Mouse (Mus musculus) lung, postnatal 0 days (tissue): ENCODE data around the gene Gm9376. TPM values are rescaled to one million over a fixed set of nuclear protein-coding genes. Genes with fewer than 3 reads are reported as not detected.

Experiments used
- ATAC-seq: fragments of 200-750 bp; cut with Nextera tagmentation; 2 replicates; pipeline ENCODE4 v1.8.0; 2017; ENCODE audit warnings: moderate library complexity
- DNase-seq: peaks from one replicate; pipeline ENCODE4 v3.0.0-alpha.2; 2016; ENCODE audit warnings: low spot score
- H3K27ac ChIP-seq: fragments of 300-500 bp; sonication (generic); 2 replicates; pipeline ENCODE4 v1.5.1; 2014; ENCODE audit warnings: antibody characterized with exemption, mild to moderate bottlenecking, low read length, mixed read lengths
- H3K27me3 ChIP-seq: fragments of 300-500 bp; sonication (generic); replicated peaks from 2 replicates; pipeline ENCODE4 v1.6.1; 2014; ENCODE audit warnings: low read length, mixed read lengths; ENCODE audit not compliant: insufficient read depth
- H3K36me3 ChIP-seq: fragments of 300-500 bp; sonication (generic); 2 replicates; pipeline ENCODE4 v1.6.1; 2014; ENCODE audit warnings: low read length, mixed read lengths; ENCODE audit not compliant: insufficient read depth
- H3K4me1 ChIP-seq: fragments of 300-500 bp; sonication (generic); 2 replicates; pipeline ENCODE4 v1.6.1; 2014; ENCODE audit warnings: antibody characterized with exemption, low read depth, low read length, mixed read lengths; ENCODE audit not compliant: insufficient read depth
- H3K4me2 ChIP-seq: fragments of 300-500 bp; sonication (generic); replicated peaks from 2 replicates; pipeline ENCODE4 v1.6.1; 2014; ENCODE audit warnings: low read depth, mild to moderate bottlenecking, low read length, moderate library complexity, mixed read lengths
- H3K4me3 ChIP-seq: fragments of 300-500 bp; sonication (generic); 2 replicates; pipeline ENCODE4 v1.5.1; 2014; ENCODE audit warnings: low read depth, low read length
- H3K9ac ChIP-seq: fragments of 300-500 bp; sonication (generic); replicated peaks from 2 replicates; pipeline ENCODE4 v1.6.1; 2014; ENCODE audit warnings: low read depth, mild to moderate bottlenecking
- H3K9me3 ChIP-seq: fragments of 300-500 bp; sonication (generic); 2 replicates; pipeline ENCODE4 v1.6.1; 2016; ENCODE audit warnings: low read length, mixed read lengths
- CTCF ChIP-seq: IDR thresholded peaks from 2 replicates; pipeline ENCODE4 v1.5.1; 2016; ENCODE audit warnings: antibody characterized with exemption, mild to moderate bottlenecking
- EP300 ChIP-seq: IDR thresholded peaks from 2 replicates; pipeline ENCODE4 v1.6.1; 2016; ENCODE audit warnings: antibody characterized with exemption, mild to moderate bottlenecking, control low read depth
- WGBS: fragments of 180-500 bp; shearing (Covaris S2); extraction: QIAGEN DNeasy Blood & Tissue Kit; methylation state at CpG from one replicate; pipeline ENCODE4 v1.1.7; 2014; 5-methylcytosine and 5-hydroxymethylcytosine counted together
- polyA plus RNA-seq: library from polyadenylated mRNA; unstranded; fragments of >200 nt; fragmentation: Nextera tagmentation; extraction: Ambion mirVana; gene quantifications from 2 replicates; pipeline ENCODE4 v1.2.1, GENCODE M21; 2015

Gm9376 gene
- polyA plus RNA-seq, 1 experiment from 2014 or later, result not detected

- WGBS, result 6% methylated on average over 26 of the region's 26 CpGs
- Histone ChIP-seq H3K36me3 (no peaks in the 10 kb centered on the region), H3K4me3 (peak overlapping the region; percentile 50; the same call in 1 of the 2 replicates), H3K4me2 (no peak overlapping the region; the same call in 1 of the 2 replicates), H3K27me3 (peaks cover 83% of the 10 kb centered on the region), H3K4me1 (peaks cover 10% of the 10 kb centered on the region; the same call in 1 of the 2 replicates), H3K9ac (no peak overlapping the region), H3K9me3 (no peaks in the 10 kb centered on the region), H3K27ac (no peak overlapping the region)
- TF ChIP-seq CTCF (no peak), EP300 (no peak)
- ATAC-seq (no peak), DNase-seq (no peak)
Measured at GRCm38 (mm10) chr14:118233786-118234540, 32.8 kb upstream of the Gm9376 start.

- 1% methylated on average over 58 of the region's 84 CpGs for WGBS
- no peak for ATAC-seq
- Histone ChIP-seq H3K27me3 (peaks cover 83% of the 10 kb centered on the region), H3K9ac (no peak overlapping the region), H3K36me3 (no peaks in the 10 kb centered on the region), H3K4me3 (peak overlapping the region; percentile 50), H3K27ac (no peak overlapping the region), H3K4me1 (peaks cover 10% of the 10 kb centered on the region; the same call in 1 of the 2 replicates), H3K9me3 (no peaks in the 10 kb centered on the region), H3K4me2 (peak overlapping the region; percentile 79)
- no peak for DNase-seq
- TF ChIP-seq EP300 (no peak), CTCF (no peak)
Measured at GRCm38 (mm10) chr14:118234541-118235210, 32.1 kb upstream of the Gm9376 start.

GRCm38 (mm10) chr14:118235361-118235972, 31.3 kb upstream of the Gm9376 start:
- H3K4me3 ChIP-seq, result peak overlapping the region; percentile 50
- 2% methylated on average over 53 of the region's 62 CpGs for WGBS
- H3K27me3 ChIP-seq, result peaks cover 83% of the 10 kb centered on the region
- no peaks in the 10 kb centered on the region for H3K9me3 ChIP-seq
- H3K27ac ChIP-seq, result no peak overlapping the region
- H3K4me1 ChIP-seq, result peaks cover 10% of the 10 kb centered on the region; the same call in 1 of the 2 replicates
- H3K4me2 ChIP-seq, result peak overlapping the region; percentile 79
- H3K36me3 ChIP-seq, result no peaks in the 10 kb centered on the region
- no peak for DNase-seq
- no peak overlapping the region for H3K9ac ChIP-seq
- TF ChIP-seq CTCF, result no peak
- TF ChIP-seq EP300, result no peak
- ATAC-seq, result no peak

GRCm38 (mm10) chr14:118235973-118236885, 30.5 kb upstream of the Gm9376 start:
- Histone ChIP-seq H3K27me3 (peaks cover 79% of the 10 kb centered on the region), H3K27ac (no peak overlapping the region), H3K9ac (no peak overlapping the region), H3K9me3 (no peaks in the 10 kb centered on the region), H3K4me1 (peaks cover 10% of the 10 kb centered on the region; the same call in 1 of the 2 replicates), H3K36me3 (no peaks in the 10 kb centered on the region), H3K4me3 (peak overlapping the region; percentile 50), H3K4me2 (peak overlapping the region; percentile 79)
- no peak for TF ChIP-seq CTCF
- WGBS, result 2% methylated on average over 65 of the region's 73 CpGs
- ATAC-seq (peak; percentile 56), DNase-seq (peak; percentile 32)

GRCm38 (mm10) chr14:118236886-118237289, 29.9 kb upstream of the Gm9376 start, which contains the start of gene Sox21:
Gene Sox21, minus strand, starts transcription at chr14:118237030.
- TF ChIP-seq CTCF (peak; percentile 18; the same call in 1 of the 2 replicates), EP300 (no peak)
- WGBS, result under 1% methylated on average over 34 of the region's 34 CpGs
- H3K4me2 ChIP-seq, result peak within 1 kb of the TSS; percentile 79
- DNase-seq (peak; percentile 74), ATAC-seq (peak; percentile 91)
- H3K9ac ChIP-seq, result no peak within 1 kb of the TSS
- H3K9me3 ChIP-seq, result no peaks in the 10 kb centered on the region
- peak within 1 kb of the TSS; percentile 50 for H3K4me3 ChIP-seq
- H3K4me1 ChIP-seq, result peaks cover 10% of the 10 kb centered on the region; the same call in 1 of the 2 replicates
- H3K36me3 ChIP-seq, result no peaks in the 10 kb centered on the region
- H3K27ac ChIP-seq, result no peak within 1 kb of the TSS
- peaks cover 72% of the 10 kb centered on the region for H3K27me3 ChIP-seq
